Mouse (Mus musculus) embryonic facial prominence, embryonic 11.5 days (tissue): Measurements from ENCODE around the gene Bcap31. TPM values are rescaled to one million over a fixed set of nuclear protein-coding genes. Genes with fewer than 3 reads are reported as not detected.

Experiments
- ATAC-seq: fragments of 200-750 bp; cut with Nextera tagmentation; replicated peaks from 2 replicates; pipeline ENCODE4 v1.8.0; 2017; ENCODE audit warnings: low read depth; ENCODE audit not compliant: insufficient number of reproducible peaks, low FRiP score, low TSS enrichment
- DNase-seq: peaks from one replicate; pipeline ENCODE4 v3.0.0-alpha.2; 2015; ENCODE audit warnings: low spot score
- H3K27ac ChIP-seq: fragments of 300-500 bp; sonication (generic); replicated peaks from 2 replicates; pipeline ENCODE4 v1.5.1; 2014; ENCODE audit warnings: mild to moderate bottlenecking, low read depth, low read length, control low read depth
- H3K27me3 ChIP-seq: fragments of 300-500 bp; sonication (generic); 2 replicates; pipeline ENCODE4 v1.6.1; 2014; ENCODE audit warnings: mild to moderate bottlenecking, low read length, moderate library complexity, mixed read lengths; ENCODE audit not compliant: control insufficient read depth, insufficient read depth
- H3K36me3 ChIP-seq: fragments of 300-500 bp; sonication (generic); replicated peaks from 2 replicates; pipeline ENCODE4 v1.6.1; 2014; ENCODE audit warnings: low read depth, mild to moderate bottlenecking, low read length, moderate library complexity, mixed read lengths; ENCODE audit not compliant: control insufficient read depth, insufficient read depth
- H3K4me1 ChIP-seq: fragments of 300-500 bp; sonication (generic); 2 replicates; pipeline ENCODE4 v1.6.1; 2014; ENCODE audit warnings: low read length, mixed read lengths; ENCODE audit not compliant: control insufficient read depth, insufficient read depth
- H3K4me2 ChIP-seq: fragments of 300-500 bp; sonication (generic); 2 replicates; pipeline ENCODE4 v1.6.1; 2014; ENCODE audit warnings: low read depth, mild to moderate bottlenecking, control low read depth, low read length, moderate library complexity
- H3K4me3 ChIP-seq: fragments of 300-500 bp; sonication (generic); 2 replicates; pipeline ENCODE4 v1.5.1; 2014; ENCODE audit warnings: low read depth, low read length, control low read depth
- H3K9ac ChIP-seq: fragments of 300-500 bp; sonication (generic); replicated peaks from 2 replicates; pipeline ENCODE4 v1.6.1; 2014; ENCODE audit warnings: mild to moderate bottlenecking, control low read depth, low read length
- H3K9me3 ChIP-seq: fragments of 300-500 bp; sonication (generic); replicated peaks from 2 replicates; pipeline ENCODE4 v1.6.1; 2016; ENCODE audit warnings: mild to moderate bottlenecking, low read length, inconsistent platforms, mixed read lengths; ENCODE audit not compliant: control insufficient read depth
- WGBS: fragments of 180-500 bp; shearing (Covaris S2); extraction: QIAGEN DNeasy Blood & Tissue Kit; methylation state at CpG from one replicate; pipeline ENCODE4 v1.1.7; 2014; 5-methylcytosine and 5-hydroxymethylcytosine counted together
- polyA plus RNA-seq: library from polyadenylated mRNA; unstranded; fragments of >200 nt; fragmentation: Nextera tagmentation; extraction: Ambion mirVana; gene quantifications from 2 replicates; pipeline ENCODE4 v1.2.1, GENCODE M21; 2014

Gene Bcap31
- polyA plus RNA-seq, 1 experiment from 2014 or later = 159 TPM

DNA sequence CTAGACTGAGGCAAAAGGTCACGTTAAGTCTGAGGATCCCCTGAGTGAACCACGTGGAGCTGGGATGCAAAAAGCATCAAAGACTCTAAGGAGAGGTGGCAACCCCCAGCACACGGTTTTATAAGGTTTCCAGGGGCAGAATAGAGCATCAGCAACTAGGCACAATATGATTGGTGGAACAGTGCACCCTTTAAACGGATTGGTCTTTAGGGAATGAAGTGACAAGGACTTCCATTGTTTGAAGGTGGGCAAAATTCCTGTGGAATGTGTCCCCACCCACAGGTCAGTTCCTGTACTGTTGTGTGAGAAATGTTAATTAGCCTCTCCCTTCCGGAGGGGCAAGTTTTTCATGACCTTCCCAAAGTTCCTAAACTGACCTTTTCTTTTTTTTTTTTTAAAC is 23.2 kb upstream of the Bcap31 start:
- 51% methylated on average over 5 of the region's 5 CpGs for WGBS
- no peaks in the 10 kb centered on the region for H3K9me3 ChIP-seq
- H3K4me3 ChIP-seq = no peak overlapping the region
- H3K9ac ChIP-seq = no peak overlapping the region
- no peak overlapping the region for H3K27ac ChIP-seq
- no peaks in the 10 kb centered on the region for H3K4me1 ChIP-seq
- H3K27me3 ChIP-seq = no peaks in the 10 kb centered on the region
- DNase-seq (no peak), ATAC-seq (no peak)
- no peak overlapping the region for H3K4me2 ChIP-seq
- H3K36me3 ChIP-seq = no peaks in the 10 kb centered on the region

- WGBS = 69% methylated on average over 1 of the region's 1 CpGs
- no peaks in the 10 kb centered on the region for H3K36me3 ChIP-seq
- ATAC-seq (no peak), DNase-seq (no peak)
- no peak overlapping the region for H3K4me2 ChIP-seq
- H3K9me3 ChIP-seq = no peaks in the 10 kb centered on the region
- H3K27me3 ChIP-seq = no peaks in the 10 kb centered on the region
- no peak overlapping the region for H3K4me3 ChIP-seq
- no peak overlapping the region for H3K27ac ChIP-seq
- H3K9ac ChIP-seq = no peak overlapping the region
- no peaks in the 10 kb centered on the region for H3K4me1 ChIP-seq
These were observed 22.2 kb upstream of the Bcap31 start for GRCm38 (mm10) chrX:73738155-73738554.

- ATAC-seq = no peak
- 52% methylated on average over 1 of the region's 1 CpGs for WGBS
These were observed 14.9 kb upstream of the Bcap31 start for GRCm38 (mm10) chrX:73730908-73731307.

DNA sequence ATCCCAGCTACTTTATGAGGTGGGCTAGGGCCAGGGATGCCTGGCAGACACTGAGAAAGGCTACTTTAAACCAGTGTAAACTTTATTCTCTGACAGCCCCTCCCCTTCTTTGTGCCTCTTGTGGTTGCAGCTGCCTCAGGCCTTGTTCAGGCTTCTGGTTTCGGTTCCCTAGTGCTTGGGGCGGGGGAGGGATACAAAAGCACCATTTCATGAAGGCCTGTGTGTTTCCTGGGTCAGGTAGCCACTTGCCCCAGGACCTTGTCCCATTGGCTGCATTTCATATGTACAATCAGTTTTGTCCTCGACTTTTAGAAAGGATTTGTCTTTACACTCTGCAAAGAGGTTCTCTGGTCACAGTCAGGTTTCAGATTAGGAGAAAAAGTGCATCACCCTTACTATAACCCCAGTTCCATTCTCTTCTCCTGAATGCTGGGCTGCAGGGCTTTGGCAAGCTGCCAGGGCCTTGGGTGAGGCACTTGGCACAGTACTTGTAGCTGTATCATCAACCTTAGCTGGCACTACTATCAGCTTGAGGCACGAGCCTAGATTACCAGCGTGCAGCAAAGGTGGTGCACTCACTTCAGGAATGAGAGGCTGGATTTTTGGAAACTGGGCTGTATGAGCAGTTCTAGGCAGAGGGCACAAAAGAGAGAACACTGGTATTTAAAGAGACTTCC is 2.8 kb upstream of the Bcap31 start:
- H3K36me3 ChIP-seq = no peaks in the 10 kb centered on the region
- H3K9me3 ChIP-seq = no peaks in the 10 kb centered on the region
- peak overlapping the region; percentile 1; the same call in 1 of the 2 replicates for H3K9ac ChIP-seq
- H3K4me2 ChIP-seq = no peak overlapping the region; the same call in 1 of the 2 replicates
- H3K27me3 ChIP-seq = no peaks in the 10 kb centered on the region; the same call in 1 of the 2 replicates
- DNase-seq (no peak), ATAC-seq (no peak)
- WGBS = 42% methylated on average over 5 of the region's 5 CpGs
- H3K4me1 ChIP-seq = no peaks in the 10 kb centered on the region
- H3K27ac ChIP-seq = no peak overlapping the region
- H3K4me3 ChIP-seq = no peak overlapping the region

More at GRCm38 (mm10) chrX:73730908-73731307, 14.9 kb upstream of the Bcap31 start:
- no peak overlapping the region for H3K4me2 ChIP-seq
- no peak overlapping the region for H3K9ac ChIP-seq
- no peaks in the 10 kb centered on the region for H3K9me3 ChIP-seq
- DNase-seq = no peak
- no peak overlapping the region for H3K4me3 ChIP-seq
- H3K27me3 ChIP-seq = no peaks in the 10 kb centered on the region
- H3K36me3 ChIP-seq = no peaks in the 10 kb centered on the region
- no peak overlapping the region for H3K27ac ChIP-seq
- H3K4me1 ChIP-seq = no peaks in the 10 kb centered on the region

DNA sequence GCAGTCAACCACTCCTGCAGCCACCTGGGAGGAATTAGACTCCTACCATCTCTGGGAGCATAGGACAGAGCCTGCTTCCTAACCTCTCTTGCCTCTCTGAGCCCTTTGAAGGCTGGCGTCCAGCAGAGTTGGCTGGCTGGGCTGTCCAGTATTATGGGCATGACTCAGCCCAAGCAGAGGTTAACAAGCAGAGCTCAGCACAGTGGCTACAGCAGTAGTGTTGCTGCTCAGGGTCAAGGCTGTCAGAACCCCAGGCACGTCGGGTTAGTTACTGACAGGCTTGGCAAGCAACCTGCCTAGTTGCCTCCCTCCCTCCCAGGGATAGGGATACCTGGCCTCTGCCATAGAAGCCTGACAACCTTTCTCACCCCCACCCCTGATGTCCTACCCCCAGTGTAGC is 2.3 kb upstream of the Bcap31 start:
- no peaks in the 10 kb centered on the region for H3K9me3 ChIP-seq
- ATAC-seq (no peak), DNase-seq (no peak)
- no peak overlapping the region for H3K27ac ChIP-seq
- no peak overlapping the region; the same call in 1 of the 2 replicates for H3K9ac ChIP-seq
- no peak overlapping the region; the same call in 1 of the 2 replicates for H3K4me2 ChIP-seq
- 49% methylated on average over 3 of the region's 3 CpGs for WGBS
- H3K36me3 ChIP-seq = no peaks in the 10 kb centered on the region
- no peaks in the 10 kb centered on the region; the same call in 1 of the 2 replicates for H3K27me3 ChIP-seq
- H3K4me3 ChIP-seq = no peak overlapping the region
- no peaks in the 10 kb centered on the region for H3K4me1 ChIP-seq

DNA sequence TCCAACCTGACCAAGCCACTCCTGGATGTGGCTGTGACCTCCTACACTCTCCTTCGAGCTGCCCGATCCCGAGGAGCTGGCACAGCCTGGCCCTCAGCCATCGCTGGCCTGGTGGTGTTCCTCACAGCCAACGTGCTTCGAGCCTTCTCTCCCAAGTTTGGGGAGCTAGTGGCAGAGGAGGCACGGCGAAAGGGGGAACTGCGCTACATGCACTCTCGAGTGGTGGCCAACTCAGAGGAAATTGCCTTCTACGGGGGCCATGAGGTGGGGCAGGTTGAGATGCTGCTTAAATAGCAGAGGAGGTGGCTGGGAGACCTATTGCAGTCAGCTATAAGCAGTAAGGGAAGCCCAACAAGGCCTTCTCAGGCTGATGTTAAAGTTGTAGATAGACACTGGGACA is 1.7 kb upstream of the Bcap31 start:
- WGBS = 76% methylated on average over 11 of the region's 11 CpGs
- Histone ChIP-seq H3K4me1 (no peaks in the 10 kb centered on the region), H3K9ac (no peak overlapping the region), H3K27ac (no peak overlapping the region), H3K4me3 (no peak overlapping the region), H3K27me3 (no peaks in the 10 kb centered on the region; the same call in 1 of the 2 replicates), H3K36me3 (no peaks in the 10 kb centered on the region), H3K4me2 (peak overlapping the region; percentile 2; the same call in 1 of the 2 replicates), H3K9me3 (no peaks in the 10 kb centered on the region)
- no peak for DNase-seq
- no peak for ATAC-seq

DNA sequence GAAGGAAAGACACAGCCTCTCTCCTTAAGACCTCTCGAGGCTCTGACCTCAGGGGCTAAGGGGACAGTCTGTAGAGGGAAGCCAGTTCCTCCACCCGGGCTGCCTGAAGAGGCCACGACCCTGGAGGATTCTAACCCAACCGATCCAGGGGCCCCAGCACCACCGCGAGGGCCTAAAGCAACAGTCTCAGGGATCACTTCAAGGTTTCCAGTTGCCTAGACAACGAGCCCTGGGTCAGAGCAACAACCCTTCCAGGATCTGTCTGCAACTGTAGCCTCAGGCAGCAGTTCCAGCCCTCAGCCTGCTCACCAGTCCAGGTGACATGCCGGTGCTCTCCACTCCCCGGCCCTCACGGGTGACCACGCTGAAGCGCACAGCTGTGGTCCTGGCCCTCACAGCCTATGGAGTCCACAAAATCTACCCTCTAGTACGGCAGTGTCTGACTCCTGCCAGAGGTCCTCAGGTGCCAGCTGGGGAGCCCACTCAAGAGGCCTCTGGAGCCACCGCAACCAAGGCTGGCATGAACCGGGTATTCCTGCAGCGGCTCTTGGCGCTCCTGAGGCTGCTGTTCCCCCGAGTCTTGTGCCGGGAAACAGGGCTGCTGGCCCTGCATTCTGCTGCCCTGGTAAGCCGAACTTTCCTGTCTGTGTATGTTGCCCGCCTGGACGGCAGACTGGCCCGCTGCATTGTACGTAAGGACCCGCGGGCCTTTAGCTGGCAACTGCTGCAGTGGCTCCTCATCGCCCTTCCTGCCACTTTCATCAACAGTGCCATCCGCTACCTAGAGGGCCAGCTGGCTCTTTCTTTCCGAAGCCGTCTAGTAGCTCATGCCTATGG is 952 bp upstream of the Bcap31 start:
- Histone ChIP-seq H3K4me2 (peak overlapping the region; percentile 59), H3K27ac (peak overlapping the region; percentile 56; the same call in 1 of the 2 replicates), H3K36me3 (no peaks in the 10 kb centered on the region), H3K27me3 (no peaks in the 10 kb centered on the region; the same call in 1 of the 2 replicates), H3K4me1 (no peaks in the 10 kb centered on the region), H3K4me3 (peak overlapping the region; percentile 52), H3K9me3 (no peaks in the 10 kb centered on the region), H3K9ac (peak overlapping the region; percentile 33)
- ATAC-seq = no peak; the same call in 1 of the 2 replicates
- DNase-seq = no peak
- 33% methylated on average over 30 of the region's 30 CpGs for WGBS
